Mouse (Mus musculus): ENCODE measurements at regions not wholly inside any gene's neighbourhood (a gene's known extent, or its start where the extent isn't known, plus 50 kb on each side); places are given as distances from the start of the nearest gene placed in this dataset.

DNA sequence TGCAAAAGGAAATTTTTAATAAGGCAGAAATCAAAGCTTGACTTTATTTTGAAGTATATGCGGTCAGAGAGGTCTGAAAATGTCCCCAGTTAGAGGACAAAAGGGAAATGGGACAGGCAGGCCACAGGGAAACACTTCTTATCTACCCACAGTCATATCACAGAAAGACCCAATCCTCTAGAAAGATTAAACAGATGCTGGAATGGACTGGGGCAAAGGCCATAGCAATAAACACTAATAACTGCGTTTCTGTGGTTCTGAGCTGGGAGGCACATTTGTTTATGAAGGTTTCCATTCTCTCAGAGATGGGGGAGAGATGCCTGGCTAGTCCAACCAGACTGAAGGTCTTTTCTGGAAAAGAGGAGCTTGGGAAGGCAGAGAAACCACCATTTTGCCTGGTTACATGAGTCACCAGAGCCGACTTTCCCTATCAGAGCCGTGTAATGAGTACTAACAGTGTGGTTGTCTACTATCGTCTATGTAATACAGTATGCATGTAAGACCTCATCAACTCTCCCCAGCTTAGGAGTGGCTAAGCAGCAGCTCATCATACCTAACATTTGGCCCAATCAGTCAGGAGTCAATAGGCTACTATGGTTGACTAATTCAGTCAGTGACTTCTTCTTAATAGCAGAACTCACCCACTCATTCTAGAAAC lies 130.2 kb downstream of the Gm9817 start:
- TF ChIP-seq CTCF (IDR thresholded peaks at IDR 0.05; ENCODE audit: low read depth) (no peak), EP300 (IDR thresholded peaks at IDR 0.05; ENCODE audit: low read depth) (no peak)

All from heart, postnatal 0 days (tissue).